Mouse (Mus musculus) embryo, embryonic 11.5 days (tissue): ENCODE data around the gene Gnas.

Source experiments
- DNase-seq: peaks from one replicate; pipeline ENCODE4 v3.0.0-alpha.2; 2012; ENCODE audit warnings: low read depth, low spot score

The Gnas gene

GRCm38 (mm10) chr2:174359656-174360055 is 75.5 kb downstream of the Gnas start:
- DNase-seq, result no peak

- no peak for DNase-seq
Measured at GRCm38 (mm10) chr2:174366571-174366970, 82.5 kb downstream of the Gnas start.

- DNase-seq, result no peak
Measured at GRCm38 (mm10) chr2:174381021-174381420, 96.9 kb downstream of the Gnas start.

- no peak for DNase-seq
Measured at GRCm38 (mm10) chr2:174391936-174392335, 107.8 kb downstream of the Gnas start.

GRCm38 (mm10) chr2:174392554-174392953 is 108.4 kb downstream of the Gnas start:
- no peak for DNase-seq

- DNase-seq, result no peak
Measured at GRCm38 (mm10) chr2:174393383-174393782, 109.3 kb downstream of the Gnas start.
